Mouse (Mus musculus): Measurements from ENCODE around the gene Sox15. TPM values are rescaled to one million over a fixed set of nuclear protein-coding genes. Genes with fewer than 3 reads are reported as not detected.

Gene Sox15
- total and polyA plus RNA-seq, 3 experiments, result 0.17 to 0.54 TPM; not detected in 1

DNA sequence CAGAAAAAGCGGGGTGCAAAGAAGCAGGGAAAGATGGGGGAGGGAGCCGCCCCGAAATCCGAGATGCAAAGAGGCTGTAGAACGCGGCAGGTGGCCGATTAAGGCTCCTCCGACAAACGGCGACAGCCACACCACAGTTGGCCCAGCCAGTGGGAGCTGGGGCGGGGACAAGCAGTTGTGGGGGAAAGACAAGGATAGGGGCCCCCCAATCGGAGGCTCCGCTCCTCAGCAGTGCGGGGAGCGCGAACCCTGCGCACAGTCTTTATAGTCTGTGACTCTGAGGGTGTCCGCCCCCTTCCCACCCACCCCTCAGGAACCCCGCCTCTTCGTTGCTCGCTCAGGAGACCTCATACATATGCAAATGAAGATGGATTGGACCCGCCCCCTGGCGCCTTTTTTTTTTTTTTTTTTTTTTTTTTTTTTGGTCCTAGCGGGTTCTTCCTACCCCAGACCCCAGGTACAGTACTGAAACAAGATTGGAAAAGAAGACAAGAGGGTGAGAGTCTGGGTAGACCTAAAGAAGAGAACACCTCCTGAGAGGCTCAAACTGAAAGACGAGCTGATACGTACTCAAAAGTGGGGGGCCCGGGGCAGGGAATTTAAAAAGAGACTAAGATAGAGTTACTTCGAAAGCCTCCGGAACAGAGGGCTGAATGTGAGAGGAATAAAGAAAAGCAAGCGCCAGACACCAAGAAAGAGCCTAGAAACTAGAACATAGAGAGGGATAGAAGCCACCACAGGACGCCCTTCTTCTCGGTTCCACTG is 49.2 kb upstream of the Sox15 start, which contains the start of gene Atp1b2 (continued):
- no peak for TF ChIP-seq USF2 (conservative IDR thresholded peaks at IDR 0.05; ENCODE audit: low read depth, low read length)
- TF ChIP-seq HCFC1 (IDR thresholded peaks at IDR 0.05; ENCODE audit: low read depth, low read length), result no peak; the same call in none of the 2 replicates
- TF ChIP-seq CTCF (conservative IDR thresholded peaks at IDR 0.05 in 1 of 2, IDR thresholded peaks at IDR 0.05 in 1 of 2; ENCODE audit: low read depth in 2 of 2, low read length in 2 of 2), result no peak
- TF ChIP-seq GABPA (IDR thresholded peaks at IDR 0.05; ENCODE audit: insufficient replicate concordance, low read depth, low read length), result no peak
- 0 out of 2 replicates have a peak, but pooled peaks have one; percentile 52 for TF ChIP-seq TBP (conservative IDR thresholded peaks at IDR 0.05; ENCODE audit: low read depth, low read length)
- TF ChIP-seq IRF4 (IDR thresholded peaks at IDR 0.05; ENCODE audit: low read depth, low read length), result no peak
- no peak for TF ChIP-seq CHD2 (IDR thresholded peaks at IDR 0.05; ENCODE audit: low read length)
- peak; percentile 43; the same call in 1 of the 2 replicates for TF ChIP-seq SIN3A (IDR thresholded peaks at IDR 0.05; ENCODE audit: low read length)
- TF ChIP-seq KAT2A (IDR thresholded peaks at IDR 0.05; ENCODE audit: insufficient replicate concordance, low read length), result no peak
- no peak for TF ChIP-seq PAX5 (IDR thresholded peaks at IDR 0.05; ENCODE audit: low read length)
- no peak for TF ChIP-seq EP300 (IDR thresholded peaks at IDR 0.05; ENCODE audit: low read length)
- peak; percentile 67 for TF ChIP-seq BHLHE40 (IDR thresholded peaks at IDR 0.05; ENCODE audit: low read depth, low read length)
- peak; percentile 79 for TF ChIP-seq POLR2A (IDR thresholded peaks at IDR 0.05; ENCODE audit: low read depth, low read length)
- no peak for TF ChIP-seq MYC (IDR thresholded peaks at IDR 0.05; ENCODE audit: low read depth, low read length)
- no peak for TF ChIP-seq UBTF (IDR thresholded peaks at IDR 0.05; ENCODE audit: low read depth, low read length)
- TF ChIP-seq ZNF384 (IDR thresholded peaks at IDR 0.05; ENCODE audit: low read depth, low read length), result peak; percentile 99
- no peak for TF ChIP-seq ZMIZ1 (IDR thresholded peaks at IDR 0.05; ENCODE audit: low read depth, low read length)
- no peak for TF ChIP-seq ETS1 (conservative IDR thresholded peaks at IDR 0.05; ENCODE audit: low read depth, low read length)

DNA sequence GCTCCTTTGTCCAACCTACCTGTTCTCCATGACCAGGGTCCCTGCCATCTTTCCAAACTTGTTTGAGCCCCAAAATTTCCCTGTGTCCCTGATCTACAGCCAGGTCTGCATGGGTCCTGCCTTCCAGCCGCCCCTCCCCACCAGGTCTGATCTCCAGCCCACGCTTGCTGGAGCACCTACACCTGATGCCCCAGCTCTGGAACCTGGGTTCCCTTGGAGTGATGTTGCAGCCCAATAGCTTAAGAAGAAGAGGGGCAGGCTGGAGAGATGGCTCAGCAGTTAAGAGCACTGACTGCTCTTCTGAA is 48.7 kb upstream of the Sox15 start:
- in situ Hi-C loops (cut with MboI; ENCODE audit: low pct_ligation_motif_present, low pct_unique_long_range_greater_than_20kb, low sequenced_read_pairs), result no loop called here
- DNase-seq (ENCODE audit: extremely low read depth), result no peak
- Histone ChIP-seq H3K79me2 (replicated peaks; ENCODE audit: control insufficient read depth, extremely low read depth, insufficient read depth, poor library complexity, severe bottlenecking) (no peaks in the 10 kb centered on the region), H3K4me1 (ENCODE audit: control insufficient read depth in 1 of 2, insufficient read depth in 2 of 2) (peaks cover 9% of the 10 kb centered on the region in 2 experiments), H3K27ac (ENCODE audit: insufficient read depth, low read depth) (no peak overlapping the region), H3K36me3 (replicated peaks in 1 of 2; ENCODE audit: control insufficient read depth in 1 of 2, insufficient read depth in 1 of 2, low read length in 1 of 2) (no peaks in the 10 kb centered on the region), H3K9ac (ENCODE audit: insufficient read depth, low read depth) (peak overlapping the region; percentile 49), H3K4me3 (replicated peaks in 1 of 3; ENCODE audit: low read depth in 2 of 3, low read length in 2 of 3, poor library complexity in 1 of 3) (peak overlapping the region; percentile 31 to 50 (median 39)), H3K4me2 (ENCODE audit: insufficient read depth, low read depth, poor library complexity, severe bottlenecking) (peak overlapping the region; percentile 93), H3K27me3 (replicated peaks) (peaks cover 85% of the 10 kb centered on the region), H3K9me3 (replicated peaks; ENCODE audit: low read length) (no peaks in the 10 kb centered on the region)
- dilution Hi-C loops (cut with MboI; ENCODE audit: extremely low pct_ligation_motif_present, extremely low pct_unique_long_range_greater_than_20kb, low sequenced_read_pairs), result no loop called here
- no peak for TF ChIP-seq SIN3A (IDR thresholded peaks at IDR 0.05; ENCODE audit: low read length)
- TF ChIP-seq ZKSCAN1 (IDR thresholded peaks at IDR 0.05; ENCODE audit: borderline replicate concordance, low read depth, low read length), result no peak
- no peak for TF ChIP-seq HCFC1 (IDR thresholded peaks at IDR 0.05; ENCODE audit: low read depth, low read length)
- no peak for TF ChIP-seq UBTF (IDR thresholded peaks at IDR 0.05; ENCODE audit: low read depth, low read length)
- TF ChIP-seq MXI1 (IDR thresholded peaks at IDR 0.05; ENCODE audit: low read depth, low read length), result no peak
- TF ChIP-seq RCOR1 (conservative IDR thresholded peaks at IDR 0.05; ENCODE audit: low read depth, low read length), result no peak
- no peak for TF ChIP-seq CTCF (conservative IDR thresholded peaks at IDR 0.05 in 1 of 2, IDR thresholded peaks at IDR 0.05 in 1 of 2; ENCODE audit: low read depth in 2 of 2, low read length in 2 of 2)
- no peak for TF ChIP-seq MYC (IDR thresholded peaks at IDR 0.05; ENCODE audit: low read depth, low read length)
- no peak for TF ChIP-seq JUND (conservative IDR thresholded peaks at IDR 0.05; ENCODE audit: low read depth, low read length)
- TF ChIP-seq NELFE (IDR thresholded peaks at IDR 0.05; ENCODE audit: low read depth, low read length), result no peak
- no peak for TF ChIP-seq ZC3H11A (IDR thresholded peaks at IDR 0.05; ENCODE audit: low read depth, low read length)
